Mouse (Mus musculus) embryonic facial prominence, embryonic 14.5 days (tissue): ENCODE data around the gene Prrc2b. TPM values are rescaled to one million over a fixed set of nuclear protein-coding genes. Genes with fewer than 3 reads are reported as not detected.
A peak's percentile ranks its signal among the peaks of the same experiment; 100 is the strongest.

ENCODE experiments used
- ATAC-seq: fragments of 200-750 bp; cut with Nextera tagmentation; 2 replicates; pipeline ENCODE4 v1.8.0; 2017; ENCODE audit warnings: low read depth, moderate number of reproducible peaks, moderate TSS enrichment
- DNase-seq: peaks from one replicate; pipeline ENCODE4 v3.0.0-alpha.2; 2015; ENCODE audit warnings: low spot score
- H3K27ac ChIP-seq: fragments of 300-500 bp; sonication (generic); replicated peaks from 2 replicates; pipeline ENCODE4 v1.5.1; 2014; ENCODE audit warnings: low read depth, mild to moderate bottlenecking, low read length, moderate library complexity
- H3K27me3 ChIP-seq: fragments of 300-500 bp; sonication (generic); replicated peaks from 2 replicates; pipeline ENCODE4 v1.6.1; 2014; ENCODE audit warnings: low read length; ENCODE audit not compliant: control insufficient read depth, insufficient read depth
- H3K36me3 ChIP-seq: fragments of 300-500 bp; sonication (generic); 2 replicates; pipeline ENCODE4 v1.6.1; 2014; ENCODE audit warnings: low read length, mixed read lengths; ENCODE audit not compliant: control insufficient read depth, insufficient read depth
- H3K4me1 ChIP-seq: fragments of 300-500 bp; sonication (generic); 2 replicates; pipeline ENCODE4 v1.6.1; 2014; ENCODE audit warnings: antibody characterized with exemption, low read length; ENCODE audit not compliant: control insufficient read depth, insufficient read depth
- H3K4me2 ChIP-seq: fragments of 300-500 bp; sonication (generic); 2 replicates; pipeline ENCODE4 v1.6.1; 2014; ENCODE audit warnings: low read depth, mild to moderate bottlenecking, low read length, moderate library complexity, mixed read lengths
- H3K4me3 ChIP-seq: fragments of 300-500 bp; sonication (generic); 2 replicates; pipeline ENCODE4 v1.5.1; 2014; ENCODE audit warnings: low read depth, mild to moderate bottlenecking, low read length
- H3K9ac ChIP-seq: fragments of 300-500 bp; sonication (generic); 2 replicates; pipeline ENCODE4 v1.6.1; 2014; ENCODE audit warnings: low read depth, mild to moderate bottlenecking, low read length, moderate library complexity, mixed read lengths
- H3K9me3 ChIP-seq: fragments of 300-500 bp; sonication (generic); 2 replicates; pipeline ENCODE4 v1.6.1; 2016; ENCODE audit warnings: low read length; ENCODE audit not compliant: control insufficient read depth
- WGBS: fragments of 180-500 bp; shearing (Covaris S2); extraction: QIAGEN DNeasy Blood & Tissue Kit; methylation state at CpG from one replicate; pipeline ENCODE4 v1.1.7; 2014; 5-methylcytosine and 5-hydroxymethylcytosine counted together
- polyA plus RNA-seq: library from polyadenylated mRNA; unstranded; fragments of >200 nt; fragmentation: Nextera tagmentation; extraction: Ambion mirVana; gene quantifications from 2 replicates; pipeline ENCODE4 v1.2.1, GENCODE M21; 2014

The Prrc2b gene
- polyA plus RNA-seq, 1 experiment from 2014 or later: 66.0 TPM

DNA sequence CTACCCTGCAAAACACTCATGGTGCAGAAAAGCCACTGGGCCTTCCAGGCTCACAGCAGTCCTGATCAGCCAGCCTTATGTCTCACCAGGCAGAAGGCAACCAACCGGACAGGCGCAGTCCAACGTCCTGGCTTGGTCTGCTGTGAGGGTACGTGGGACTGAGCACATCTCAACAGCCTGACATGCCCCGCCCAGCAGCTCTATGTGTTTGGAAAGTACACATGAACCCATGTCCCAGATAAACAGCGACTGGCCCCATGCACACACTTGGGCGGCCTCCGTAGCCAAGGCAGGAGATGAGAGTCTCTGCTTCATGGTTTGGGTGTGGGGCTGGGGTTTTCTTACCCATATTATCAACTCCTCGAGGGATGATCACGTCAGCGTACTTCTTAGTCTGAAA, 105.4 kb downstream of the Prrc2b start:
- Histone ChIP-seq H3K27ac (no peak overlapping the region), H3K9ac (no peak overlapping the region), H3K4me2 (no peak overlapping the region), H3K36me3 (peaks cover 61% of the 10 kb centered on the region), H3K27me3 (no peaks in the 10 kb centered on the region), H3K4me3 (no peak overlapping the region), H3K9me3 (no peaks in the 10 kb centered on the region), H3K4me1 (peaks cover 10% of the 10 kb centered on the region)
- DNase-seq (no peak), ATAC-seq (no peak)
- WGBS: 92% methylated on average over 11 of the region's 11 CpGs

DNA sequence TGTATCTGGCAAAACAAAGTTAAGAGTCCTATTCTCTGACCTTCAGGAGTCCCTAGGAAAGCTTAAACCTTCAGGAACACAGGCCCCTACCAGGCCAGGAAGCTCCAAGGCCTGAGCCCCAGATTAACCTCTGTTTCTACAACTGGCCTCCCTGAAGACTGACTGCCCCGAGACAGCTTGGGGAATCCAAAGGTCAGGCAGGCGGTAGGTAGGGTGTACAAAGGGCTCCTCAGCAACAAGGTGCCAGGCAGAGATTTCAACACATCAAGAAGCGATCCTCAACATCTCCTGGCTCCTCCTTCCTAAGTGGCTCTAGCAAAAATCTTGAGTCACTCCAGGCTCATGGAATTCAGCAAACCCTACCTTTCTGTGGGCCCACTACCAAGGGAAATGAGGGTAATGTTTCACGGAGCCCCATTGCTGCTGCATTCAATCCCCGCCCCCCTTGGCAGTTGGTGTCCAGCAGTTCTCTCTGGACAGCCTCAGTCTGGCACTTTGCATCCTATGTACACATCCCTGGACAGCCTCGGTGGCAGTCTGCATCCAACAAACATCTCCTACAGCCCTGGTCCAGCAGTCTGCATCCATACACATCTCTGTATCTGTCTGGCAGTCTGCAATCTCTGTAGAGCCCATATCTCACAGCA, 108.1 kb downstream of the Prrc2b start:
- H3K27me3 ChIP-seq: no peaks in the 10 kb centered on the region
- DNase-seq (no peak), ATAC-seq (no peak)
- H3K36me3 ChIP-seq: peaks cover 33% of the 10 kb centered on the region
- peak overlapping the region; percentile 72 for H3K4me2 ChIP-seq
- H3K9me3 ChIP-seq: no peaks in the 10 kb centered on the region
- H3K27ac ChIP-seq: no peak overlapping the region
- peaks cover 10% of the 10 kb centered on the region for H3K4me1 ChIP-seq
- 46% methylated on average over 6 of the region's 6 CpGs for WGBS
- H3K9ac ChIP-seq: peak overlapping the region; percentile 85
- H3K4me3 ChIP-seq: peak overlapping the region; percentile 86

DNA sequence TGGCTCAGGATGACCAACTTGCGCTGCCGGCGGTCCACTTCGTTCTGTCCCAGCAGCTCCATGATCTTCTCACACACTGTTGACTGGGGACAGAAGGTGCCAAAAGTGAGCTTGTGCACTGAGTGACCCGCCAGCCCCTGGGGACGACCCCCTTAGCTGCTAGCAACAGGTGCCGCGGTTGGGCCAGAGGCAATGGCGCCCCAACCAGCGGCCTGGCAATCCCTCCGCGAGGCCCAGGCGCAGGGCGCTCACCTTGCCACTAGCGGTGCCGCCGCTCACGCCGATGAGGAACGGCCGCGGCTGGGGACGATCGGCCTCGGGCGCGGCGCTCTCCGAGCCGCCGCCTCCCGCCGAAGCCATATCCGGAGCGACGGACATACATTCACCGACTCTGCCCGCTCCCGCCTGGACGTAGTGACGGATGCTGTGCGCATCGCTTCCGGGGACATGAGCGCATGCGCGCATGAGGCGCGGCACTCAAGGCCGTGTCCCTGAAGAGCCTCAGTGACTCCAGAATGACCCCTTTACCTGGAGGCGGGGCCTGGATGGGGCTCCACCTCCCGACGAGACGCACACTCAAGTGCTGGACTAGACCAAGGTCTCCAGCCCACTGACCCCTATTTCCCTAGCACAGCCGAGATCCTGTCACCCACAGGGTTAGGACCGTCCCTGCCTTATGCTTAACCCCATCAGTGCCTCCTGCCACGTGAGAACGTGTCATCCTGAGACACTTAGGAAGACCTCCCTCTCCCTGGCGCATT, 109.0 kb downstream of the Prrc2b start, which contains the start of gene Uck1:
Gene Uck1 (minus strand): TSS at position 503 of the 761 bp plus-strand sequence.
- H3K27me3 ChIP-seq: no peaks in the 10 kb centered on the region
- DNase-seq (peak; percentile 93), ATAC-seq (peak; percentile 94)
- peaks cover 27% of the 10 kb centered on the region for H3K36me3 ChIP-seq
- peak within 1 kb of the TSS; percentile 63; the same call in 1 of the 2 replicates for H3K27ac ChIP-seq
- H3K4me2 ChIP-seq: peak within 1 kb of the TSS; percentile 72
- H3K4me1 ChIP-seq: peaks cover 10% of the 10 kb centered on the region
- no peaks in the 10 kb centered on the region for H3K9me3 ChIP-seq
- H3K9ac ChIP-seq: peak within 1 kb of the TSS; percentile 85
- peak within 1 kb of the TSS; percentile 86 for H3K4me3 ChIP-seq
- 3% methylated on average over 24 of the region's 59 CpGs for WGBS

DNA sequence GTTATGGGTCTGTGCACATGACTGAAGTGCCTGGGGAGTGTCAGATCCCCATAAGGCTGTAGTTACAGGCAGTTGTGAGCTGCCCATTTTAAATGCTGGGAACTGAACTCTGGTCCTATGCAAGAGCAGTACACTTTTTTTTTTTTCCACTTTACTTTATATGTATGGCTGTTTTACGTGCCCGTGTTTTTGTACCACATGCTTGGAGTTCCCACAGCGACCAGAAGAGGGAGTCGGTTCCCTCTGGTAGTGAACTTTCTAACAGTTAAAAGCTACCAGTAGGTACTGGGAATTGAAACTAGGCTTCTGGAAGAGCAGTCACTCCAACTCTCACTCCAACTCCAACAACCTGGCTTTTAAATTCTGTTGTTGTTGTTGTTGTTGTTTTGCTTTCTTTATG, 109.8 kb downstream of the Prrc2b start:
- H3K27me3 ChIP-seq: no peaks in the 10 kb centered on the region
- peaks cover 10% of the 10 kb centered on the region for H3K4me1 ChIP-seq
- peak; percentile 7 for DNase-seq
- no peak overlapping the region for H3K27ac ChIP-seq
- peak overlapping the region; percentile 72 for H3K4me2 ChIP-seq
- 26% methylated on average over 4 of the region's 4 CpGs for WGBS
- H3K4me3 ChIP-seq: no peak overlapping the region
- no peak overlapping the region for H3K9ac ChIP-seq
- H3K36me3 ChIP-seq: peaks cover 27% of the 10 kb centered on the region
- no peaks in the 10 kb centered on the region for H3K9me3 ChIP-seq
- ATAC-seq: no peak

DNA sequence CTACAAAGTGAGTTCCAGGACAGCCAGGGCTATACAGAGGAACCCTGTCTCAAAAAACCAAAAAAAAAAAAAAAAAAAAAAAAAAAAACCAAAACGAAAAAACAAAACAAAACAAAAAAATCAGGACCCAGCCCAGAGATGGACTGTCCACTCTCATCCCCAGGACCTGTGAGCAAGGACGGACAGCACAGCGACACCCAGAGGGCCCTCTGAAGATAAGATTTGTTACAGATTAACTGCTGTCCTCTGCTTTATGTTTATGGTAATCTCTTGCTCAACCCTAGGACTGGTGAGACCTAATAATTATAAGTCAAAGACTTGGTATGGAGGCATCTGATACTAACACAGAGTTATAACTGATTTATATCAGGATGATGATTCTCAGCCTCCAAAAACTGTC, 124.9 kb downstream of the Prrc2b start:
- Histone ChIP-seq H3K36me3 (peaks cover 40% of the 10 kb centered on the region), H3K27ac (no peak overlapping the region), H3K4me2 (no peak overlapping the region), H3K4me1 (no peaks in the 10 kb centered on the region), H3K4me3 (no peak overlapping the region), H3K9me3 (no peaks in the 10 kb centered on the region), H3K9ac (no peak overlapping the region), H3K27me3 (no peaks in the 10 kb centered on the region)
- ATAC-seq (no peak), DNase-seq (no peak)
- 81% methylated on average over 3 of the region's 3 CpGs for WGBS

DNA sequence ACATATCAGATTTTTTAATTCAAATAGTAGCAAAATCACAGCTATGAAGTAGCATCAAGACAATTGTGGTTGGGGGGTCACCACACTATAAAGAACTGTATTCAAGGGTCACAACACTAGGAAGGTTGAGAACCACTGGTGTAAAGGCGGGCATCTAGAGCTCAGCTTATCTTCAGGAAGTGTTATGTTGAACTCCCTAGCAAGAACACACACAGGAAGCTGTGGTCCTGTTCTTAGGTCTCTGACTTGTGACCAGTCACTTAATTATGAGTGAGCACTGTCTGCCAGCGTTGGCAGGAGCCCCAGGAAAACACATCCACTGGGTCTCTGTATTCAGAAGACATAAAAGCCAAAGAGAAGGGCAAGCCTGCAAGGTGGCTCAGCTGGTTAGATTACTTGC, 131.4 kb downstream of the Prrc2b start:
- 91% methylated on average over 2 of the region's 2 CpGs for WGBS
- no peak for ATAC-seq
- Histone ChIP-seq H3K9me3 (no peaks in the 10 kb centered on the region), H3K27me3 (no peaks in the 10 kb centered on the region), H3K27ac (no peak overlapping the region), H3K4me1 (peaks cover 4% of the 10 kb centered on the region; the same call in 1 of the 2 replicates), H3K36me3 (peaks cover 78% of the 10 kb centered on the region), H3K9ac (no peak overlapping the region), H3K4me2 (no peak overlapping the region), H3K4me3 (no peak overlapping the region)
- DNase-seq: no peak

DNA sequence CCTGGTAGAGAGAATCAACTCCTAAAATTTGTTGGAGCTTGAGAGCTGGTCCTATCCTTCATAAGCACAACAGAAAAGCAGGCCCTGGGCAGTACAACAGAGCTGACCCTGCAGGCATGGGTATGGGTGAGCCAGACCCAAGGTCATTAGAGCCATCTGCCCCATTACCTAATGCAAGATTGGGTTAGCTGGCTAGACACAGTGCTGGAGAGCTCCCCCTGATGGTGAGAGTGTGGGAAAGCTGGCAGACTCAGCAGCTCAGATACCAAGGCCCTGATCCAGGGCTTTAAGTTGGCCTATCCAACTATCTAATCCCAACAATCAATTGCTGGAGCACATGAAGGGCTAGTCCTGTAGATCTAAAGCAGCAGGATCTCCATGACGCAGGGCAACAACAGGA, 131.8 kb downstream of the Prrc2b start:
- ATAC-seq (no peak), DNase-seq (peak; percentile 48)
- no peaks in the 10 kb centered on the region for H3K27me3 ChIP-seq
- no peak overlapping the region for H3K4me3 ChIP-seq
- H3K9me3 ChIP-seq: no peaks in the 10 kb centered on the region
- H3K36me3 ChIP-seq: peaks cover 73% of the 10 kb centered on the region
- 83% methylated on average over 1 of the region's 1 CpGs for WGBS
- H3K4me1 ChIP-seq: peaks cover 4% of the 10 kb centered on the region; the same call in 1 of the 2 replicates
- no peak overlapping the region for H3K4me2 ChIP-seq
- H3K27ac ChIP-seq: no peak overlapping the region
- H3K9ac ChIP-seq: no peak overlapping the region

DNA sequence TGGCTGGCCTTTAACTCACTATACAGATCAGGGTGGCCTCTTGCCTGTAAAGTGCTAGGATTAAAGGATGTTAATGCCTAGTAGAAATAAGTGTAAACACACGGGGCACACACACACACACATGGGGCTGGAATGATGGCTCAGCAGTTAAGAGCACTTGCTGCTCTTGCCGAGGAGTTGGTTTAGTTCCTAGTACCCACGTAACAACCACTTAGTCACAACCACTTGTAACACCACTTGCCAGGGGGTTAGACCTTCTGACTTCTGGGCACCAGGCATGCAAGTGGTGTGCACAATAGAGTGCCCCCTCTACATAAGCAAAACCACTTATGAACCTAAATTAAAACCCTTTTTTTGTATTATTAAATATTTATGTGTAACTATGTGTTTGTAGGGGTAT, 133.1 kb downstream of the Prrc2b start:
- H3K4me1 ChIP-seq: peaks cover 5% of the 10 kb centered on the region; the same call in 1 of the 2 replicates
- DNase-seq: no peak
- H3K27me3 ChIP-seq: no peaks in the 10 kb centered on the region
- H3K4me2 ChIP-seq: no peak overlapping the region
- H3K9ac ChIP-seq: no peak overlapping the region
- H3K9me3 ChIP-seq: no peaks in the 10 kb centered on the region
- peaks cover 61% of the 10 kb centered on the region for H3K36me3 ChIP-seq
- H3K4me3 ChIP-seq: no peak overlapping the region
- H3K27ac ChIP-seq: no peak overlapping the region
- WGBS: 93% methylated on average over 3 of the region's 3 CpGs
- ATAC-seq: no peak
